Mouse (Mus musculus) T-helper 2 cell (primary cell): ENCODE data around the gene Gm5089.

Source experiments
- in situ Hi-C: fragments of 300-600 bp; cut with MboI, MseI; formaldehyde crosslinking; loops from one replicate; pipeline ENCODE4 v1.15.1; 2025; ENCODE audit warnings: high pct_unique_total_duplicates

Gm5089 gene

GRCm38 (mm10) chr14:122387781-122388180 lies 63.1 kb downstream of the Gm5089 start:
- in situ Hi-C loops, result no loop called here

- in situ Hi-C loops, result no loop called here
Measured at GRCm38 (mm10) chr14:122386281-122387130, 64.4 kb downstream of the Gm5089 start.

DNA sequence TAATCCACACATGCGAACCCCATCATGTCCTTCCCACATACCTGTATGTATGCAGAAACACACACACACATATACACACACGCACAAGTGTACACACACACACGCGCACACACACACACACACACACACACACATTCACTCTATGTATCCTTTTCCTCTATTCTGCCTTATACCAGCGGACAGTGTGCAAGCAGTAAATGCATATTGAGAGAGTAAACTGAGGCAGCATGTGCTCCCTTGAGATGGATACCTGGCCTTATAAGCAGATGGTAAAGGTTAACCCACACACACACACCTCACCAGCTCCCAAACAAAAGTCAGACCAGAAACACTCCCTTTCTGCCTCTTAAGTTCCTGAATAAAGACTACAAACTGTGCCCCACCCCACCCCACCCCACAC lies 65.2 kb downstream of the Gm5089 start:
- in situ Hi-C loops, result no loop called here

DNA sequence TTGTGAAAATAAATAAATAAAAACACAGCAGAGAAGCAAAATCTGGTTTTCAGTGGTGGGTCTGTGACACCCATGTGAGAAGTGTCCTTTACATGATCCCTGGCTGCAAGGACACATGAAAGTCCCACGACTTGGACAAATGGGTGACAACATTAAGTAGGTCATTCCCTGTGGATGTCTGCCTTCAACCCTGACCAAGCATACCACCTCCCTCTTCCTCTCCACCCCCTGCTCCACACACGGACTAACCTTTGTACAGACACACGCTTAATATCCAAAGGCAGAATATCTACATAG lies 65.7 kb downstream of the Gm5089 start:
- in situ Hi-C loops, result no loop called here
